Mouse (Mus musculus) stomach, postnatal 0 days (tissue): ENCODE measurements around the gene Col19a1. TPM values are rescaled to one million over a fixed set of nuclear protein-coding genes. Genes with fewer than 3 reads are reported as not detected.

Source experiments
- ATAC-seq: fragments of 200-750 bp; cut with Nextera tagmentation; 2 replicates; pipeline ENCODE4 v1.8.0; 2017; ENCODE audit not compliant: low FRiP score, low TSS enrichment
- DNase-seq: peaks from one replicate; pipeline ENCODE4 v3.0.0-alpha.2; 2016; ENCODE audit warnings: low spot score
- H3K27ac ChIP-seq: fragments of 300-500 bp; sonication (generic); replicated peaks from 2 replicates; pipeline ENCODE4 v1.5.1; 2014; ENCODE audit warnings: mild to moderate bottlenecking, control low read depth
- H3K27me3 ChIP-seq: fragments of 300-500 bp; sonication (generic); 2 replicates; pipeline ENCODE4 v1.6.1; 2014; ENCODE audit warnings: low read length; ENCODE audit not compliant: control insufficient read depth, insufficient read depth
- H3K36me3 ChIP-seq: fragments of 300-500 bp; sonication (generic); 2 replicates; pipeline ENCODE4 v1.6.1; 2014; ENCODE audit warnings: low read length, mixed read lengths; ENCODE audit not compliant: control insufficient read depth, insufficient read depth
- H3K4me1 ChIP-seq: fragments of 300-500 bp; sonication (generic); replicated peaks from 2 replicates; pipeline ENCODE4 v1.6.1; 2014; ENCODE audit warnings: antibody characterized with exemption; ENCODE audit not compliant: control insufficient read depth, insufficient read depth
- H3K4me2 ChIP-seq: fragments of 300-500 bp; sonication (generic); replicated peaks from 2 replicates; pipeline ENCODE4 v1.6.1; 2014; ENCODE audit warnings: low read depth, mild to moderate bottlenecking, control low read depth, moderate library complexity
- H3K4me3 ChIP-seq: fragments of 300-500 bp; sonication (generic); 2 replicates; pipeline ENCODE4 v1.5.1; 2014; ENCODE audit warnings: low read depth, low read length, control low read depth
- H3K9ac ChIP-seq: fragments of 300-500 bp; sonication (generic); 2 replicates; pipeline ENCODE4 v1.6.1; 2014; ENCODE audit warnings: mild to moderate bottlenecking, low read length, control low read depth, mixed read lengths
- H3K9me3 ChIP-seq: fragments of 300-500 bp; sonication (generic); 2 replicates; pipeline ENCODE4 v1.6.1; 2016; ENCODE audit warnings: low read length; ENCODE audit not compliant: control insufficient read depth
- CTCF ChIP-seq: IDR thresholded peaks from 2 replicates; pipeline ENCODE4 v1.5.1; 2016; ENCODE audit warnings: antibody characterized with exemption, low read depth, mild to moderate bottlenecking, moderate library complexity
- EP300 ChIP-seq: optimal IDR thresholded peaks from 2 replicates; pipeline ENCODE3; 2016; ENCODE audit warnings: antibody characterized with exemption
- WGBS: fragments of 180-500 bp; shearing (Covaris S2); extraction: QIAGEN DNeasy Blood & Tissue Kit; methylation state at CpG from one replicate; pipeline ENCODE4 v1.1.7; 2014; 5-methylcytosine and 5-hydroxymethylcytosine counted together
- polyA plus RNA-seq: library from polyadenylated mRNA; unstranded; fragments of >200 nt; fragmentation: Nextera tagmentation; extraction: Ambion mirVana; gene quantifications from 2 replicates; pipeline ENCODE4 v1.2.1, GENCODE M21; 2015

Col19a1 gene
- polyA plus RNA-seq, 1 experiment from 2014 or later = 3.6 TPM

GRCm38 (mm10) chr1:24316490-24316889 is 270.8 kb downstream of the Col19a1 start:
- TF ChIP-seq CTCF = no peak
- DNase-seq (no peak), ATAC-seq (no peak)
- no peak overlapping the region for H3K4me3 ChIP-seq
- 86% methylated on average over 3 of the region's 3 CpGs for WGBS
- H3K9me3 ChIP-seq = no peaks in the 10 kb centered on the region
- H3K4me2 ChIP-seq = no peak overlapping the region
- H3K4me1 ChIP-seq = no peaks in the 10 kb centered on the region
- H3K36me3 ChIP-seq = no peaks in the 10 kb centered on the region
- no peaks in the 10 kb centered on the region for H3K27me3 ChIP-seq
- H3K27ac ChIP-seq = no peak overlapping the region
- H3K9ac ChIP-seq = no peak overlapping the region

- H3K9me3 ChIP-seq = no peaks in the 10 kb centered on the region
- no peak overlapping the region for H3K4me3 ChIP-seq
- no peaks in the 10 kb centered on the region for H3K27me3 ChIP-seq
- no peak for DNase-seq
- H3K4me2 ChIP-seq = no peak overlapping the region
- H3K9ac ChIP-seq = no peak overlapping the region
- H3K27ac ChIP-seq = no peak overlapping the region
- TF ChIP-seq CTCF (no peak), EP300 (no peak)
- H3K4me1 ChIP-seq = no peaks in the 10 kb centered on the region
- no peaks in the 10 kb centered on the region for H3K36me3 ChIP-seq
- ATAC-seq = no peak
- WGBS = 59% methylated on average over 4 of the region's 4 CpGs
Observed at GRCm38 (mm10) chr1:24310847-24311246, 276.4 kb downstream of the Col19a1 start.

GRCm38 (mm10) chr1:24310193-24310592 is 277.1 kb downstream of the Col19a1 start:
- H3K27ac ChIP-seq = no peak overlapping the region
- H3K4me1 ChIP-seq = no peaks in the 10 kb centered on the region
- no peak overlapping the region for H3K4me3 ChIP-seq
- WGBS = 49% methylated on average over 2 of the region's 2 CpGs
- H3K9ac ChIP-seq = no peak overlapping the region
- TF ChIP-seq EP300 (no peak), CTCF (no peak)
- H3K36me3 ChIP-seq = no peaks in the 10 kb centered on the region
- no peak overlapping the region for H3K4me2 ChIP-seq
- ATAC-seq (no peak), DNase-seq (no peak)
- no peaks in the 10 kb centered on the region for H3K27me3 ChIP-seq
- H3K9me3 ChIP-seq = no peaks in the 10 kb centered on the region

GRCm38 (mm10) chr1:24303077-24303476 is 284.2 kb downstream of the Col19a1 start:
- no peak overlapping the region for H3K4me3 ChIP-seq
- H3K4me1 ChIP-seq = no peaks in the 10 kb centered on the region
- no peak overlapping the region for H3K9ac ChIP-seq
- no peaks in the 10 kb centered on the region for H3K27me3 ChIP-seq
- no peak overlapping the region for H3K27ac ChIP-seq
- no peak overlapping the region for H3K4me2 ChIP-seq
- no peak for TF ChIP-seq EP300
- no peak for TF ChIP-seq CTCF
- no peaks in the 10 kb centered on the region for H3K9me3 ChIP-seq
- H3K36me3 ChIP-seq = no peaks in the 10 kb centered on the region
- DNase-seq = no peak
- 71% methylated on average over 7 of the region's 7 CpGs for WGBS
- no peak for ATAC-seq

GRCm38 (mm10) chr1:24302674-24303073 is 284.6 kb downstream of the Col19a1 start:
- no peak for ATAC-seq
- 7% methylated on average over 8 of the region's 8 CpGs for WGBS
- peak; percentile 46 for DNase-seq

DNA sequence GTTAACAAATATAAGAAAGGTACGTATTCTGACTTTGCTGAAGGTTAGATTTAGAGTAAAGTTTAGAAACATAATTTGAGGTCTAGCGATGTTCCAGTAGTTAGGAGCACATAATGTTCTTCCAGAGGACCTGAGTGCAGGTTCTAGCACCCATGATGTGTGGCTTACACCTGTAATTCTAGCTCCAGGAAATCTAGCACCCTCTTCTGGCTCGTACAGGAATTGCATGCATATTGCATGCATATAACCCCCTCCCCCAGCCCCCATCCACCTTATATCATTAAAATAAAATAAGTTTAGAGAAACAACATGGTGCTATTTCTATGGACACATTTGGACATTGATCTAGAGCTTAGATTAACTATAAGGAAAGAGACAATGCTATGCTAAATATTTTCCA is 286.6 kb downstream of the Col19a1 start:
- Histone ChIP-seq H3K9me3 (no peaks in the 10 kb centered on the region), H3K27me3 (no peaks in the 10 kb centered on the region), H3K9ac (no peak overlapping the region), H3K4me3 (no peak overlapping the region), H3K27ac (no peak overlapping the region), H3K36me3 (no peaks in the 10 kb centered on the region), H3K4me2 (no peak overlapping the region), H3K4me1 (no peaks in the 10 kb centered on the region)
- WGBS = 80% methylated on average over 3 of the region's 3 CpGs
- TF ChIP-seq EP300 (no peak), CTCF (peak; percentile 22; the same call in 1 of the 2 replicates)
- ATAC-seq = no peak
- DNase-seq = no peak

More at GRCm38 (mm10) chr1:24302674-24303073, 284.6 kb downstream of the Col19a1 start:
- Histone ChIP-seq H3K27ac (no peak overlapping the region), H3K36me3 (no peaks in the 10 kb centered on the region), H3K27me3 (no peaks in the 10 kb centered on the region), H3K4me2 (no peak overlapping the region), H3K9me3 (no peaks in the 10 kb centered on the region), H3K4me3 (no peak overlapping the region), H3K4me1 (no peaks in the 10 kb centered on the region), H3K9ac (no peak overlapping the region)
- TF ChIP-seq CTCF = peak; percentile 82
- no peak for TF ChIP-seq EP300
